Mouse (Mus musculus) liver, embryonic 14.5 days (tissue): ENCODE measurements around the gene Plppr5.

Source experiments
- CTCF ChIP-seq: IDR thresholded peaks from 2 replicates; pipeline ENCODE4 v1.5.1; 2016; ENCODE audit warnings: antibody characterized with exemption, low read depth, control low read depth
- EP300 ChIP-seq: IDR thresholded peaks from 2 replicates; pipeline ENCODE4 v1.6.1; 2016; ENCODE audit warnings: antibody characterized with exemption, low read depth

DNA sequence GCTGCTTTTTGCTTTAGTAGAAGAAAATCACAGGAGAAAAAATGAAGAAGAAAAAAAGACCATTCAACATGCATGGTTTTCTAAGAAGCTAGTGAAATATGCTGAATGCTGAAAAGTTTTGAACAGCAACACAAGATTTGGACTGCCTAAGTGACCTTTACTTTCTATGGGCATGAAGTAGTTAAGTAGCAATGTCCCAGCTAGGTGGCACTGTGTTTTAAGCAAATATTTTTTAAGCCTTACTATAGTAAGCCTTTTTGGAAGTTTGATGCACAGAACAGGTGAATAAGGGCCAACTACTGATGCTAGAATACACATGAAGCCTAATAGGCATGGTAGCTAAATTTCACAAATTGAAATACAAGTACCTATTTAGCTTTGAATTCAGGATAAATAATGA lies 134.2 kb downstream of the Plppr5 start:
- TF ChIP-seq EP300 = no peak
- TF ChIP-seq CTCF = no peak
